Mouse (Mus musculus) lung, adult 18-20 months (tissue): ENCODE measurements at regions not wholly inside any gene's neighbourhood (a gene's known extent, or its start where the extent isn't known, plus 50 kb on each side); places are given as distances from the start of the nearest gene placed in this dataset.

Source experiments
- DNase-seq, 2 experiments: peaks; one replicate each; pipeline ENCODE4 v3.0.0; 2022; ENCODE audit warnings: mixed read lengths in 2 of 2

DNA sequence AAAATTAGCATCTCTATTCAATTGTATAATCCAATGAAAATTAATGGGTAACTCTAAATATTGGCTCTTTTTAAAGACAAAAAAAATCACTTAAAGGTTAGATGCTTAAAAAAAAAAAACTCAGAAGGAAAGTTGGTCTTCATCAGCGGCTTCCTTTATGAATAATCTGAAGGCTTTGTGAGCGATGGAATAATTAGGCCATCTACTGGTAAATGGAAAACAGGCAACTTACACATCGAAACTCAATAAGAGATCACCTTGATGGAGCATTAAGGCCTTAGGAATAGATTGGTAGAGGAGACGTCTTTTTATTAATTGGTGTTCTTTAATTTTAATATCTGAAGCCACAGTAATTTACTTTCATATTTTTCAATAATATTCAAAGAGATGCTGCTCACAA lies 218.6 kb upstream of the Tacr3 start:
- DNase-seq: no peak

- DNase-seq: no peak
Observed at GRCm38 (mm10) chr3:134611516-134612297, 217.1 kb upstream of the Tacr3 start.

- no peak for DNase-seq
Observed at GRCm38 (mm10) chr3:134612298-134612616, 216.6 kb upstream of the Tacr3 start.

GRCm38 (mm10) chr3:134629166-134630134 lies 199.4 kb upstream of the Tacr3 start:
- DNase-seq: peak in 1 of 2 experiments; percentile 0

DNA sequence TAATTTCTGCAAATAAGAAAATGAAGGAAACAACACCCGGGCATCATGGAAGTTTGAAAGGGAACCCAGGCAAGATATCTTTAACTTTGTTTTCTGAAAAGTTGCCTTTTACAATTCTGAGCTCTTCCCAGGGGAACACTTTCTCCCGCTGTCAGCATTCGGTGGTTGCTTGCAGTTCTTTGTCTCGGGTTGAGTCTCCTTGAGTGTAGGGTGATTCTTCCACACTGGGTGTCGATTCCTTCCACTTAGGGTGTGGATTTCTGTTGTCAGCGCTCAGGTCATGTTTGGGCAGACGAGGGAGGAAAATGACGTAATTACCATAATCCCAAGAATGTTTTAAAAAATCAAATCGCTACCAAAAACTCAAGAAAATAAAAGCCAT lies 198.7 kb upstream of the Tacr3 start:
- DNase-seq: no peak

- no peak for DNase-seq
Observed at GRCm38 (mm10) chr3:134648727-134649445, 179.9 kb upstream of the Tacr3 start.

DNA sequence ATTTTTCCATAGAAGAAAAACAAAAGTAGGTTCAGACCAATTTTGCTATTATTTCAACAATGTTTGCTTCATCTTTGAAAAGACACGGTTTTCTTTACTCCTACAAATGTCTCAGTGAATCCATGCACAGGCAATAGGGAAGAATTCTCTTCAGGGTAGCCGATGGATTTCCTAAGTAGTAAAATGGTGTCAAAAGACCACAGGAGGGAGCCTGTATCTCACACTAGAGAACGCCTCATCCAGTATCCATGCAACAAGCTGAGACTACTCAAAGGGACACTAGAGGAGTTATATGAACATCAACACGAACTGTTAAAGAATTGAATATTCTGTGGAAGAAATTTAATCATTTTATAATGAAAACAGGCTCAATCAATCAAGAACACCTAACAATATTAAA lies 174.8 kb upstream of the Tacr3 start:
- DNase-seq: no peak

GRCm38 (mm10) chr3:134694893-134695292 lies 133.9 kb upstream of the Tacr3 start:
- no peak for DNase-seq

GRCm38 (mm10) chr3:134718620-134719019 lies 110.2 kb upstream of the Tacr3 start:
- no peak for DNase-seq

DNA sequence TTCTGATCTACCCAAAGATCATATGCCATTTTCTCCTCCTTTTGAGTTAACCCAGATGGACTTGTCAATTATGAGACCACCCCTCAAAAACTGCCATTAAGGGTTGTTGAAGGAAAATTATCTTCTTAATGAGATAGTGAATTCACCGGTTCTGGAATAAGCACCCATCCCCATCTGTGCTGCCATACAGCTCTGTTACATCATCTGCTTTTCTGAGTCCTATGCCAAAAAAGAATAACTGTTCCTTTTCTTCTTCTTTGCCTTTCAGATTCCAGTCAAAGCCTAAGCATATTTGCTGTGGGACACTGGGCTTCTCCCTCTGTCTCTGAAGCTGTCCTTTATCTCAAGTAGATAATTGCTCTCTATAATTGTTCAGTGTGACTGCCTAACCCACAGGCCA lies 93.1 kb upstream of the Tacr3 start:
- DNase-seq: no peak

- no peak for DNase-seq
Observed at GRCm38 (mm10) chr3:134761108-134761507, 67.7 kb upstream of the Tacr3 start.

- DNase-seq: no peak
Observed at GRCm38 (mm10) chr3:134763264-134763936, 65.4 kb upstream of the Tacr3 start.
